Mouse (Mus musculus) urinary bladder, adult 2 months (tissue): ENCODE results near the gene Mylk4. TPM values are rescaled to one million over a fixed set of nuclear protein-coding genes. Genes with fewer than 3 reads are reported as not detected.

ENCODE experiments used
- polyA plus RNA-seq: library from polyadenylated mRNA; depleted of rRNA; stranded (reverse); fragments of >200 nt; gene quantifications from 2 replicates; pipeline ENCODE4 v1.2.3, GENCODE M21; 2012; rRNA removed

The Mylk4 gene
- polyA plus RNA-seq, 1 experiment: 0.01 TPM

Other genes with a start within 250 kb of the Mylk4 start
- 33.8 and 34.4 TPM in 2 replicates for gene Wrnip1, start 18.1 kb upstream of the Mylk4 start, polyA plus RNA-seq
- gene D930007J09Rik, start 18.9 kb upstream of the Mylk4 start, polyA plus RNA-seq: not detected in 2 replicates
- 14.6 and 18.0 TPM in 2 replicates for gene Serpinb1a, start 67.2 kb upstream of the Mylk4 start, polyA plus RNA-seq
- 0.38 and 0.45 TPM in 2 replicates for gene Serpinb1c, start 114.3 kb upstream of the Mylk4 start, polyA plus RNA-seq
- 15.0 and 22.1 TPM in 2 replicates for gene Serpinb6b, start 181.3 kb upstream of the Mylk4 start, polyA plus RNA-seq
- 19.2 and 19.5 TPM in 2 replicates for gene Serpinb9, start 219.3 kb upstream of the Mylk4 start, polyA plus RNA-seq
- gene Serpinb9b, start 243.5 kb upstream of the Mylk4 start, polyA plus RNA-seq: 0.50 and 0.78 TPM in 2 replicates